Mouse (Mus musculus) bone marrow, adult 2 months (tissue): ENCODE data around the gene Antxr1.

Source experiments
- CTCF ChIP-seq: fragments of 200-500 bp; IDR thresholded peaks from 2 replicates; pipeline ENCODE4 v1.5.1; 2011; ENCODE audit warnings: low read length, control low read depth; ENCODE audit not compliant: control insufficient read depth, insufficient read depth
- POLR2A ChIP-seq: fragments of 200-500 bp; IDR thresholded peaks from 2 replicates; pipeline ENCODE4 v1.6.1; 2011; ENCODE audit warnings: low read depth, mild to moderate bottlenecking, control low read depth, low read length, borderline replicate concordance; ENCODE audit not compliant: control insufficient read depth

DNA sequence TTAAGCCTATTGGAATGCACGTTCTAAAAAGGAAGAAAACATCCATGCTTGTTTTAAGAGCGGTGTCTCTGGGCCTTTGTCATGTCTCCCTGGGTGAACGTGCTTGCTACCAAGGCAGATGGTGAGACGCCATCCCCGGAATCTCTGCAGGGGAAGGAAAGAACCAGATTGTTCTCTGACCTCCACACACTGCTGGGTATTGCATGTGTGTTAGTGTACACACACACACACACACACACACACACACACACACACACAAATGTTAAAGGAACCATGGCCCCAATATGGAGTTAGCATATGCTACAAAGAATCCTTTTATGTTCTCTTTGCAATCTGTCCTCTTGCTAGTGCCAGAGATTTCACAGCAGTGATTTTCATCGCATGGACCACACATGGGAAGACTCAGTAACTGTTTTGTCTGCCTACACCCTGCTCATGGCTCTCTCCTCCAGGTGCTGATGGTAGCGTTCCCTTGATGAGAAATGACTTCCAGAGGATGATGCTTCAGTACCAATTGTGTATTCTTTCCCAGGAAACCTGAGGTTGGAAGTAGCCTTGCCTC lies 177.5 kb downstream of the Antxr1 start:
- TF ChIP-seq CTCF, result no peak
- TF ChIP-seq POLR2A, result no peak
